Mouse (Mus musculus) ES-E14 (cell line): Measurements from ENCODE around the gene Zfp784.

ENCODE experiments used
- CHD2 ChIP-seq: IDR thresholded peaks from 2 replicates; pipeline ENCODE4 v1.6.1; 2014; ENCODE audit warnings: mild to moderate bottlenecking, low read depth, low read length, inconsistent platforms
- HCFC1 ChIP-seq: IDR thresholded peaks from 2 replicates; pipeline ENCODE4 v1.6.1; 2012; ENCODE audit warnings: low read length, inconsistent platforms, borderline replicate concordance; ENCODE audit not compliant: insufficient read depth
- MAFK ChIP-seq: IDR thresholded peaks from 2 replicates; pipeline ENCODE4 v1.6.1; 2014; ENCODE audit warnings: mild to moderate bottlenecking, low read depth, low read length, inconsistent platforms; ENCODE audit not compliant: insufficient read depth
- ZNF384 ChIP-seq: IDR thresholded peaks from 2 replicates; pipeline ENCODE4 v1.6.1; 2012; ENCODE audit warnings: low read depth, low read length, inconsistent platforms

DNA sequence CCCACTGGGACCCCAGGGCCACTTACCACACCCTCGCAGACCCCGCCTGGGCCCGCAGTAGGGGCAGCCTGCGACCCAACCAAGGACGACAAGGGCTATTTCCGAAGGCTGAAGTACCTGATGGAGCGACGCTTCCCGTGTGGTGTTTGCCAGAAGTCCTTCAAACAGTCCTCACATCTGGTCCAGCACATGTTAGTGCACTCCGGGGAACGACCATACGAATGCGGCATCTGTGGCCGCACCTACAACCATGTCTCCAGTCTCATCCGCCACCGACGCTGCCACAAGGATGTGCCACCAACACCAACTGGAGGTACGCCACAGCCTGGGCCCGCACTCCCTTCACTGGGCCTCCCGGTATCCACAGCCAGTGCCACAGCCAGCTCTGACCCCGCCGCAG is 8.7 kb downstream of the Zfp784 start:
- no peak for TF ChIP-seq CHD2
- TF ChIP-seq HCFC1: no peak
- TF ChIP-seq MAFK: no peak
- no peak for TF ChIP-seq ZNF384
